Mouse (Mus musculus): ENCODE data around the gene Grb2. TPM values are rescaled to one million over a fixed set of nuclear protein-coding genes. Genes with fewer than 3 reads are reported as not detected.

The Grb2 gene
- polyA plus RNA-seq, 1 experiment, result 45.0 TPM

GRCm38 (mm10) chr11:115706584-115706983 lies 1.8 kb downstream of the Grb2 start:
- Histone ChIP-seq H3K79me2 (ENCODE audit: control insufficient read depth, insufficient read depth) (peaks cover 68% of the 10 kb centered on the region), H3ac (ENCODE audit: control insufficient read depth, insufficient read length, low read depth) (no peak overlapping the region), H3K36me3 (ENCODE audit: control insufficient read depth, insufficient read depth) (no peaks in the 10 kb centered on the region), H3K4me3 (ENCODE audit: insufficient read depth, poor library complexity, severe bottlenecking) (no peak overlapping the region), H3K27me3 (ENCODE audit: control insufficient read depth, insufficient read depth, insufficient read length) (no peaks in the 10 kb centered on the region), H3K79me3 (ENCODE audit: low read depth) (peaks cover 62% of the 10 kb centered on the region)
- TF ChIP-seq MAX (IDR thresholded peaks at IDR 0.05) (no peak), USF1 (IDR thresholded peaks at IDR 0.05; ENCODE audit: low read depth) (no peak), CTCF (IDR thresholded peaks at IDR 0.05; ENCODE audit: control insufficient read depth, insufficient read depth, insufficient read length) (no peak), FOSL1 (IDR thresholded peaks at IDR 0.05; ENCODE audit: insufficient read depth, low read length, poor library complexity, severe bottlenecking) (no peak), CEBPB (IDR thresholded peaks at IDR 0.05; ENCODE audit: low read depth) (no peak), MYOG (IDR thresholded peaks at IDR 0.05; ENCODE audit: control insufficient read depth, extremely low read depth, insufficient read length) (no peak), MYOD1 (IDR thresholded peaks at IDR 0.05; ENCODE audit: control insufficient read depth, insufficient read length, low read depth) (no peak)

- TF ChIP-seq USF1 (IDR thresholded peaks at IDR 0.05; ENCODE audit: low read depth), result no peak
- TF ChIP-seq MYOG (IDR thresholded peaks at IDR 0.05; ENCODE audit: control insufficient read depth, extremely low read depth, insufficient read length), result no peak
- no peak for TF ChIP-seq MAX (IDR thresholded peaks at IDR 0.05)
- no peak for TF ChIP-seq FOSL1 (IDR thresholded peaks at IDR 0.05; ENCODE audit: insufficient read depth, low read length, poor library complexity, severe bottlenecking)
- TF ChIP-seq MYOD1 (IDR thresholded peaks at IDR 0.05; ENCODE audit: control insufficient read depth, insufficient read length, low read depth), result no peak
- TF ChIP-seq CEBPB (IDR thresholded peaks at IDR 0.05; ENCODE audit: low read depth), result no peak
- no peak for TF ChIP-seq CTCF (IDR thresholded peaks at IDR 0.05; ENCODE audit: control insufficient read depth, insufficient read depth, insufficient read length)
- Histone ChIP-seq H3K79me2 (ENCODE audit: control insufficient read depth, insufficient read depth) (peaks cover 78% of the 10 kb centered on the region), H3K27me3 (ENCODE audit: control insufficient read depth, insufficient read depth, insufficient read length) (no peaks in the 10 kb centered on the region), H3K79me3 (ENCODE audit: low read depth) (peaks cover 71% of the 10 kb centered on the region), H3K4me3 (ENCODE audit: insufficient read depth, poor library complexity, severe bottlenecking) (no peak overlapping the region), H3K36me3 (ENCODE audit: control insufficient read depth, insufficient read depth) (no peaks in the 10 kb centered on the region), H3ac (ENCODE audit: control insufficient read depth, insufficient read length, low read depth) (no peak overlapping the region)
These were observed 2.8 kb downstream of the Grb2 start for GRCm38 (mm10) chr11:115705561-115705960.

DNA sequence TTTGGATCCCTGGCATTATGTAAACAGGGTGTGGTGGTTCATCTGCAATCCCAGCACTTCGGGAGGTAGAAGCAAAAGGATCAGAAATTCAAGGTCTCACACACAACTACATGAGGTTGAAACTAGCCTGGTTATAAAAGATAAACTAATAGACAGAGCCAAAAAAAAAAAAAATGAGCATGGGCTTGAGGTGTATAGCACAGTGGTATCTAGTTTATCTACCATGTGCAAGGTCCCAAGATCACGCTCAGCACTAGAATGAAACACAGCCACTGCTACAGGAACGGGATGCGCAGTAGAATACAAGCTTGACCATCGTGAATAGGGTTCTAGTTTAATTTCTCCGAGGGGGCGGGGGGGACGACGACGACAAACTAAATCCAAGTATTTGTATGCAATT lies 3.7 kb downstream of the Grb2 start:
- Histone ChIP-seq H3K36me3 (ENCODE audit: control insufficient read depth, insufficient read depth) (no peaks in the 10 kb centered on the region), H3K4me3 (ENCODE audit: insufficient read depth, poor library complexity, severe bottlenecking) (no peak overlapping the region)
- no peak for TF ChIP-seq FOSL1 (IDR thresholded peaks at IDR 0.05; ENCODE audit: insufficient read depth, low read length, poor library complexity, severe bottlenecking)
- no peak for TF ChIP-seq MYOD1 (IDR thresholded peaks at IDR 0.05; ENCODE audit: control insufficient read depth, insufficient read length, low read depth)
- no peak for TF ChIP-seq CEBPB (IDR thresholded peaks at IDR 0.05; ENCODE audit: low read depth)
- TF ChIP-seq USF1 (IDR thresholded peaks at IDR 0.05; ENCODE audit: low read depth), result no peak
- TF ChIP-seq CTCF (IDR thresholded peaks at IDR 0.05; ENCODE audit: control insufficient read depth, insufficient read depth, insufficient read length), result no peak
- no peak for TF ChIP-seq MAX (IDR thresholded peaks at IDR 0.05)
- TF ChIP-seq MYOG (IDR thresholded peaks at IDR 0.05; ENCODE audit: control insufficient read depth, extremely low read depth, insufficient read length), result no peak

GRCm38 (mm10) chr11:115703466-115703865 lies 4.9 kb downstream of the Grb2 start:
- Histone ChIP-seq H3K79me3 (ENCODE audit: low read depth) (peaks cover 89% of the 10 kb centered on the region), H3K27me3 (ENCODE audit: control insufficient read depth, insufficient read depth, insufficient read length) (no peaks in the 10 kb centered on the region), H3K79me2 (ENCODE audit: control insufficient read depth, insufficient read depth) (peaks cover 99% of the 10 kb centered on the region), H3K4me3 (ENCODE audit: insufficient read depth, poor library complexity, severe bottlenecking) (no peak overlapping the region), H3ac (ENCODE audit: control insufficient read depth, insufficient read length, low read depth) (no peak overlapping the region), H3K36me3 (ENCODE audit: control insufficient read depth, insufficient read depth) (no peaks in the 10 kb centered on the region)
- no peak for TF ChIP-seq MYOD1 (IDR thresholded peaks at IDR 0.05; ENCODE audit: control insufficient read depth, insufficient read length, low read depth)
- TF ChIP-seq MYOG (IDR thresholded peaks at IDR 0.05; ENCODE audit: control insufficient read depth, extremely low read depth, insufficient read length), result no peak
- no peak for TF ChIP-seq CTCF (IDR thresholded peaks at IDR 0.05; ENCODE audit: control insufficient read depth, insufficient read depth, insufficient read length)
- no peak for TF ChIP-seq MAX (IDR thresholded peaks at IDR 0.05)
- TF ChIP-seq CEBPB (IDR thresholded peaks at IDR 0.05; ENCODE audit: low read depth), result no peak
- TF ChIP-seq USF1 (IDR thresholded peaks at IDR 0.05; ENCODE audit: low read depth), result no peak
- no peak for TF ChIP-seq FOSL1 (IDR thresholded peaks at IDR 0.05; ENCODE audit: insufficient read depth, low read length, poor library complexity, severe bottlenecking)

More for the DNA sequence above, 3.7 kb downstream of the Grb2 start:
- Histone ChIP-seq H3ac (ENCODE audit: control insufficient read depth, insufficient read length, low read depth) (no peak overlapping the region), H3K79me2 (ENCODE audit: control insufficient read depth, insufficient read depth) (peaks cover 87% of the 10 kb centered on the region), H3K79me3 (ENCODE audit: low read depth) (peaks cover 77% of the 10 kb centered on the region), H3K27me3 (ENCODE audit: control insufficient read depth, insufficient read depth, insufficient read length) (no peaks in the 10 kb centered on the region)

- H3K4me3 ChIP-seq (ENCODE audit: insufficient read depth, poor library complexity, severe bottlenecking), result peak overlapping the region; percentile 15
- peaks cover 100% of the 10 kb centered on the region for H3K79me2 ChIP-seq (ENCODE audit: control insufficient read depth, insufficient read depth)
- peaks cover 88% of the 10 kb centered on the region for H3K79me3 ChIP-seq (ENCODE audit: low read depth)
- TF ChIP-seq FOSL1 (IDR thresholded peaks at IDR 0.05; ENCODE audit: insufficient read depth, low read length, poor library complexity, severe bottlenecking) (no peak), USF1 (IDR thresholded peaks at IDR 0.05; ENCODE audit: low read depth) (no peak), CTCF (IDR thresholded peaks at IDR 0.05; ENCODE audit: control insufficient read depth, insufficient read depth, insufficient read length) (no peak), MAX (IDR thresholded peaks at IDR 0.05) (no peak), MYOG (IDR thresholded peaks at IDR 0.05; ENCODE audit: control insufficient read depth, extremely low read depth, insufficient read length) (no peak), CEBPB (IDR thresholded peaks at IDR 0.05; ENCODE audit: low read depth) (no peak), MYOD1 (IDR thresholded peaks at IDR 0.05; ENCODE audit: control insufficient read depth, insufficient read length, low read depth) (no peak)
- H3ac ChIP-seq (ENCODE audit: control insufficient read depth, insufficient read length, low read depth), result peak overlapping the region; percentile 43
- no peaks in the 10 kb centered on the region for H3K27me3 ChIP-seq (ENCODE audit: control insufficient read depth, insufficient read depth, insufficient read length)
- H3K36me3 ChIP-seq (ENCODE audit: control insufficient read depth, insufficient read depth), result peaks cover 8% of the 10 kb centered on the region
These were observed 9.2 kb downstream of the Grb2 start for GRCm38 (mm10) chr11:115698986-115699728.

Data from C2C12 (cell line).